Mouse (Mus musculus) liver, embryonic 11.5 days (tissue): Measurements from ENCODE around the gene E130218I03Rik. TPM values are rescaled to one million over a fixed set of nuclear protein-coding genes. Genes with fewer than 3 reads are reported as not detected.
A peak's percentile ranks its signal among the peaks of the same experiment; 100 is the strongest.

Source experiments
- ATAC-seq: fragments of 200-750 bp; cut with Nextera tagmentation; replicated peaks from 2 replicates; pipeline ENCODE4 v1.8.0; 2017; ENCODE audit warnings: moderate number of reproducible peaks, mild to moderate bottlenecking, moderate TSS enrichment, moderate library complexity; ENCODE audit not compliant: low FRiP score
- DNase-seq: peaks from one replicate; pipeline ENCODE4 v3.0.0-alpha.2; 2017; ENCODE audit warnings: low spot score
- H3K27ac ChIP-seq: fragments of 300-500 bp; sonication (generic); 2 replicates; pipeline ENCODE4 v1.5.1; 2014; ENCODE audit warnings: mild to moderate bottlenecking, low read depth, low read length, control low read depth
- H3K27me3 ChIP-seq: fragments of 300-500 bp; sonication (generic); replicated peaks from 2 replicates; pipeline ENCODE4 v1.6.1; 2014; ENCODE audit warnings: low read length, mixed read lengths; ENCODE audit not compliant: control insufficient read depth, insufficient read depth
- H3K36me3 ChIP-seq: fragments of 300-500 bp; sonication (generic); 2 replicates; pipeline ENCODE4 v1.6.1; 2014; ENCODE audit warnings: mild to moderate bottlenecking, low read length, moderate library complexity, mixed read lengths; ENCODE audit not compliant: control insufficient read depth, insufficient read depth
- H3K4me1 ChIP-seq: fragments of 300-500 bp; sonication (generic); replicated peaks from 2 replicates; pipeline ENCODE4 v1.6.1; 2014; ENCODE audit warnings: low read length, mixed read lengths; ENCODE audit not compliant: control insufficient read depth, insufficient read depth
- H3K4me2 ChIP-seq: fragments of 300-500 bp; sonication (generic); 2 replicates; pipeline ENCODE4 v1.6.1; 2014; ENCODE audit warnings: mild to moderate bottlenecking, control low read depth, moderate library complexity
- H3K4me3 ChIP-seq: fragments of 300-500 bp; sonication (generic); 2 replicates; pipeline ENCODE4 v1.5.1; 2014; ENCODE audit warnings: low read depth, low read length, control low read depth
- H3K9ac ChIP-seq: fragments of 300-500 bp; sonication (generic); 2 replicates; pipeline ENCODE4 v1.6.1; 2014; ENCODE audit warnings: low read depth, low read length, control low read depth
- H3K9me3 ChIP-seq: fragments of 300-500 bp; sonication (generic); 2 replicates; pipeline ENCODE4 v1.6.1; 2016; ENCODE audit warnings: low read length, inconsistent platforms, mixed read lengths; ENCODE audit not compliant: control insufficient read depth
- WGBS: fragments of 180-500 bp; shearing (Covaris S2); extraction: QIAGEN DNeasy Blood & Tissue Kit; methylation state at CpG from one replicate; pipeline ENCODE4 v1.1.7; 2014; 5-methylcytosine and 5-hydroxymethylcytosine counted together
- polyA plus RNA-seq: library from polyadenylated mRNA; unstranded; fragments of >200 nt; fragmentation: Nextera tagmentation; extraction: Ambion mirVana; gene quantifications from 2 replicates; pipeline ENCODE4 v1.2.1, GENCODE M21; 2014

The E130218I03Rik gene
- polyA plus RNA-seq, 1 experiment from 2014 or later: 0.52 TPM

DNA sequence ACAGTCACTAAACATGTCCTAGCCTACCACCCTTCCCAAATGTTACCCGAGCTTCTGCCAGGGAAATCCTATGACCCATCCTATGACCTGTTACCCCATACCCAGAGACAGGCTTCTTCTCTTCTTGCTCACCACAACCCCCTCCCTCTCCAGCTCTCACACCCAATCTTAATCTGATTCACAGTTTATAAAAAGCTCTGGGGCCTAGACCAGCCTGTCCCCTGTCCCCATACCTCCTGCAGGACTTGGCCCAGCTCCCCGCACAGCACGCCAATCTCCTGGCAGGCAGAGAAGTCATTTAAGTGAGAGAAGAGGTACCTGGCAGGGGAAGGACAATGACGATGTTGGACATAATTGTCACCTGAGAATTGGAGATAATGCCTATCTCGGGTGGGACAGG is 8.6 kb upstream of the E130218I03Rik start:
- H3K9me3 ChIP-seq: no peaks in the 10 kb centered on the region
- 68% methylated on average over 5 of the region's 5 CpGs for WGBS
- H3K4me1 ChIP-seq: peaks cover 8% of the 10 kb centered on the region
- peaks cover 26% of the 10 kb centered on the region for H3K27me3 ChIP-seq
- H3K36me3 ChIP-seq: no peaks in the 10 kb centered on the region
- no peak overlapping the region for H3K4me3 ChIP-seq
- no peak overlapping the region for H3K9ac ChIP-seq
- no peak overlapping the region for H3K27ac ChIP-seq
- DNase-seq (no peak), ATAC-seq (no peak)
- H3K4me2 ChIP-seq: no peak overlapping the region

DNA sequence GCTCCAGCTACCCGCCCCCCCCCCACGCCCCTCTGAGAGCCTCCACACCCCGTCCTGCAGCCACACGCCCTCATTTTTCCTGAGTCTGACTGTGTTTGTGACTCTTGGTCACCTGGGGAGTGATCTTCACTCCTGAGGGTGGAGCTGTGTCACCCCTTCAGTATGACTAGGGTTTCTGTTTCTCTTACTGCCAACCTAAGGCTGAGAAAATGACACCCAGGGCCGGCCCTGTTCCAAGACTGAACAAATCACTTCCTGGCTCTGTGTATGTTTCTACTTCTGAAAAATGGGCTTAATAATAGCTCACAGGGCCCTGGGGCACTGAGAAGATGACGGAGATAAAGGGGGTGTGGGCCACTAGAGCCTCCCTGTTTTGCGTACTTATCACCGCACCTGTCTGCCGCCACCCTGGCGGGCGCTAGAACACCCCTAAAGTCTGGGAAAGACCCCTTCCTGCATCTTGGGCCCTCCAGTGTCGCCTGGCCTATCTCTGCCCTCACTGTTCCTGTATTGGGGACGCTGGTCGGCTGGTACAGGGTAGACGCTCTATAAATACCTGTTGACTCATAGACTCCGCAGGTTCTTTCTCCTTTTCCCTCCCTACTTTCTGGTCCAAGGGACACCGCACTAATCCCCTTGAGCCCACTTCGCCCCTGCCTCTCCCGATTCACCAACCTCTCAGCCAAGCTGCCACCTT is 5.7 kb upstream of the E130218I03Rik start:
- 23% methylated on average over 19 of the region's 19 CpGs for WGBS
- Histone ChIP-seq H3K9ac (no peak overlapping the region), H3K27ac (no peak overlapping the region), H3K4me2 (peak overlapping the region; percentile 53), H3K4me3 (peak overlapping the region; percentile 23), H3K27me3 (peaks cover 25% of the 10 kb centered on the region), H3K4me1 (peaks cover 8% of the 10 kb centered on the region), H3K36me3 (no peaks in the 10 kb centered on the region), H3K9me3 (no peaks in the 10 kb centered on the region)
- ATAC-seq (no peak), DNase-seq (no peak)

DNA sequence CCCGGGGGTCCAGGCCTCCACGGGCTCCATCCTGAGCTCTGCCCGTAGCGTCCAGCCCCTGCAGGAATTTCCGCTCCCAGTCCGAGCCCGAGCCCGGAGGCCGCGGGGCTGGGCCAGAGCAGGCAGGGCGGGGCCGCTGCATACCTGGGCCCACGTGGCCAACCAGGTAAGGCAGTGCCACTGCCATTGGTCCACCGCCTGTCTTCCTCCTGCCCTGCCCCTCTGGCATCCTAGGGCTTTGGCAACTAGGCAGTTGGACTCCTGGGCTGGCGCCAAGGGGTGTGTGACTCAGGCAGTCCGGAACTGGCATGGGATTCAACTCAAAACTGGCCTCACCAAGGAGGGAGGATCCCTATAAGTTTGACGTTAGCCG is 5.2 kb upstream of the E130218I03Rik start, which contains the start of gene Cnksr1:
Gene Cnksr1, minus strand, starts transcription at position 121 of the 373 bp plus-strand sequence.
- no peaks in the 10 kb centered on the region for H3K36me3 ChIP-seq
- H3K4me3 ChIP-seq: peak within 1 kb of the TSS; percentile 23
- H3K9ac ChIP-seq: no peak within 1 kb of the TSS
- DNase-seq (no peak), ATAC-seq (no peak)
- H3K4me1 ChIP-seq: peaks cover 8% of the 10 kb centered on the region
- H3K27me3 ChIP-seq: peaks cover 21% of the 10 kb centered on the region
- no peak within 1 kb of the TSS for H3K27ac ChIP-seq
- H3K4me2 ChIP-seq: peak within 1 kb of the TSS; percentile 53
- WGBS: 4% methylated on average over 18 of the region's 18 CpGs
- H3K9me3 ChIP-seq: no peaks in the 10 kb centered on the region

DNA sequence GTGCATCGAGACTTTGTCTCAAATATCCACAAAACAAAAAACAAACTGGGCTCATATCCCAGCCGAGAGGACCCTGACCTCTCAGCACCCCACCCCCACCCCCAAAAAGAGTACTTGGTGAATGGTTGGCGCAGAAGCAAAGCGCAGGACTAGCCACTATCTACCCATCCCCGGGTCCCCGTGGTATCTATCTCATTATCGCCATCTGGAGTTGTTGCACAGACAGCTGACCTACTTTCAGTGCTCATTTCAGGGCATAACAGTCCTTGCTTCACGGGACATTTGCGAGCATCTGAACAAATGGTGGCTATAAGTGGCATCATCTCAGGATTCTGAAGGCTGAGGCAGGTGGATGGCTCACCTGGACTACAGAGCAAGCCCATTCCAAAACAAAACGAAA is 4.8 kb upstream of the E130218I03Rik start:
- peaks cover 8% of the 10 kb centered on the region for H3K4me1 ChIP-seq
- H3K9me3 ChIP-seq: no peaks in the 10 kb centered on the region
- no peak overlapping the region for H3K27ac ChIP-seq
- no peaks in the 10 kb centered on the region for H3K36me3 ChIP-seq
- peaks cover 21% of the 10 kb centered on the region for H3K27me3 ChIP-seq
- no peak for ATAC-seq
- H3K4me3 ChIP-seq: peak overlapping the region; percentile 23; the same call in 1 of the 2 replicates
- 12% methylated on average over 10 of the region's 10 CpGs for WGBS
- no peak overlapping the region for H3K9ac ChIP-seq
- DNase-seq: no peak
- H3K4me2 ChIP-seq: peak overlapping the region; percentile 53

DNA sequence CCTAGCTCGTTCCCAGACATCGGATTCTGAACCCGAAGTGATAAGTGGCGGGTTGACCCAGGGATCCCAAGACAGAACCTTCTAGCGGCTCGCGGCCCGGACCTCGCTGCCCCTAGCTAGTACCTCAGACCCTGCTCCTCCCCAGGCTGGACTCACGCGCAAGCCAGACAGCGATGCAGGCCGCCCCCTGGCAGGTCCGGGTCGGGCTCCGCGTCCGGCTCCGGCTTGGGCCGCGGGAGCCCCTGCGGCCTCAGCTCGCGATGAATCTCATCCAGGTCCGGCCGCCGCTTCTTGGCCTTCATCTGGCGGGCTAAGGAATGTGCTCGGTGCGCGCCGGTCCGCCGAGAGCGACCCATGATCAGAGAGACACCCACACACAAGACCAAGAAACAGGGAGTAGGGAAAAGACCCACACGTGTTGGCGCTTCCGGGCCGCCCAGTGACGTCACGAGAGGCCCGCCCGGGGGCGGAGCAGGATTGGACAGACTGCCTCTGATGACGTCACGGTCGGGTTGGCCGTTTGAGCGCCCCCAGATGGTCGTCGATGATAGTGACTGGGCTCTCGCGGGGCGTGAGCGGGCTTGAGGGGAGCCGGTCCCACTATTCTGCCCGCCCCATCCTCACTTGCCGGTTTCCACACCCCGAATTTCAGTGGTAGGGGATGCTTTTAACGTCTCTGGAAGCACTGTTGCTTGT is 1.8 kb downstream of the E130218I03Rik start, which contains the start of gene Zfp593:
Gene Zfp593, minus strand, starts transcription at position 445 of the 696 bp plus-strand sequence.
- Histone ChIP-seq H3K9ac (peak within 1 kb of the TSS; percentile 85), H3K4me1 (peaks cover 22% of the 10 kb centered on the region), H3K9me3 (no peaks in the 10 kb centered on the region), H3K4me2 (peak within 1 kb of the TSS; percentile 69), H3K27ac (no peak within 1 kb of the TSS), H3K27me3 (peaks cover 42% of the 10 kb centered on the region), H3K4me3 (peak within 1 kb of the TSS; percentile 85), H3K36me3 (no peaks in the 10 kb centered on the region)
- peak; percentile 96 for DNase-seq
- ATAC-seq: peak; percentile 75
- WGBS: under 1% methylated on average over 60 of the region's 60 CpGs

DNA sequence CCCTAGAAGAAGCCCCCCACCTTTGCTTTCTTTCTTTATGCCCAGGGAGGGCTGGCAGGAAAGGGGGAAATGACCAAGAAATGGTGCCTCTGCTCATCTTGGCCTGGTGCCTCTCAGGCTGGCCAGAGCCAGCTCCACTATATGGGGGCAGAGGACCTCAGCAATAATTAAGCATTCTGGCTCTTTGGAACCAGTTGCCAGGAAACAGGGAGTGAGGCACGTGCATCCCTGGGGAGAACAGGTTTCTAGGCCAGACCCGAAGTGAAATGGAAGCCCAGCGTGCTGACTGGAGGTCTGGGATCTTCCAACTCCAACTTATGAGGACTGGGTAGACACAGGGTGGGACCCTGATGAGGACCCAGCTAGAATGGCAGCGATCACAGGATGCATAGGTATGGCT is 2.8 kb downstream of the E130218I03Rik start:
- Histone ChIP-seq H3K27me3 (peaks cover 52% of the 10 kb centered on the region), H3K4me3 (no peak overlapping the region), H3K9ac (no peak overlapping the region), H3K9me3 (no peaks in the 10 kb centered on the region), H3K4me1 (peaks cover 29% of the 10 kb centered on the region), H3K27ac (no peak overlapping the region), H3K36me3 (no peaks in the 10 kb centered on the region), H3K4me2 (no peak overlapping the region)
- ATAC-seq: no peak
- 63% methylated on average over 4 of the region's 4 CpGs for WGBS
- no peak for DNase-seq

DNA sequence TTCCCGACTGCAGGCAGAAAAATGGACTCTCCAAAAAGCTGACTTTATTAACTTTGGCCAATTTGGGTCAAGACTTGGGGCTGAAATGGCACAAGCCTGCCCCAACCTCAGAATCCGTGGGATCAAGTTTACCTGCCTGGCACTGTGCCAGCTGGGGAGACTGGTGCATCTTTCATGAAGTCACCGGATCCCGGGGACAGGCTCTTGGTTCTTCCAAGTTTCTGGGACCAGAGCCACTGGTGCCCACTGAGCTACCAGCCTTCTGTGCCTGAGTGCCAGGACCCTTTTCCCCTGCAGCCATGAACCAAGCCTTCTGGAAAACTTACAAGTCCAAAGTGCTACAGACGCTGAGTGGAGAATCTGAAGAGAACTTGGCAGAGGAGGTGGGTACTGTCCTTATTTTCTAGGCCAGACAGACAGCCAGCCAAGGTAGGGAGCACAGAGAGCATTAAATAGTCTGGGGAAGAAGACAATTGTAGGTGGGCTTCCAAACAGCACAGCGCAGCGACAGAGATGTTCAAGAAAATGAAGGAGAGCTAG is 3.3 kb downstream of the E130218I03Rik start, which contains the start of gene Gm30191:
Gene Gm30191, plus strand, starts transcription at position 217 of the 540 bp plus-strand sequence.
- no peaks in the 10 kb centered on the region for H3K36me3 ChIP-seq
- H3K27ac ChIP-seq: no peak within 1 kb of the TSS
- WGBS: 71% methylated on average over 7 of the region's 7 CpGs

DNA sequence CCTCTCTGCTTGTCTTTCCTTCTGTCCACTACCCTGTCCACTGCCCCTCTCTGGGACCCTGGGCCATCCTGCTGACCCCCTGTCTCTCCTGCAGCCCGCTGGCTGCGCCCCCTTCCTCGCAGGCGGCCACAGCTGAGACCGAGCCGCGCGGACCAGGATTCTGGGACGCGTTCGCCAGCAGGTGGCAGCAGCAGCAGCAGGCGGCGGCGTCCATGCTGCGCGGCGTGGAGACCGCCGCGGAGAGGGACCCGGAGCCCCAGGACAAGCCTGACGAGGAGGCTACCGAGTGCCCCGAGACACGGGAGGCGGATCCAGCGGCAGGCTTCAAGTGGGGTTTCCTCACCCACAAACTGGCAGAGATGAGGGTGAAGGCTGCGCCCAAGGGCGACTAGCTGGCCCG is 6.2 kb downstream of the E130218I03Rik start:
- peaks cover 41% of the 10 kb centered on the region for H3K4me1 ChIP-seq
- peak overlapping the region; percentile 56 for H3K9ac ChIP-seq
- peak overlapping the region; percentile 46 for H3K4me3 ChIP-seq
- no peaks in the 10 kb centered on the region for H3K9me3 ChIP-seq
- no peaks in the 10 kb centered on the region for H3K36me3 ChIP-seq
- peaks cover 86% of the 10 kb centered on the region for H3K27me3 ChIP-seq
- ATAC-seq (peak; percentile 32), DNase-seq (peak; percentile 78)
- 2% methylated on average over 30 of the region's 30 CpGs for WGBS
- H3K27ac ChIP-seq: no peak overlapping the region
- peak overlapping the region; percentile 73 for H3K4me2 ChIP-seq

More for the DNA sequence above, 3.3 kb downstream of the E130218I03Rik start, which contains the start of gene Gm30191:
- ATAC-seq (no peak), DNase-seq (no peak)
- H3K4me2 ChIP-seq: peak within 1 kb of the TSS; percentile 69
- H3K27me3 ChIP-seq: peaks cover 57% of the 10 kb centered on the region
- peaks cover 35% of the 10 kb centered on the region for H3K4me1 ChIP-seq
- H3K9me3 ChIP-seq: no peaks in the 10 kb centered on the region
- H3K9ac ChIP-seq: 0 out of 2 replicates have a peak within 1 kb of the TSS, but pooled peaks have one; percentile 12
- peak within 1 kb of the TSS; percentile 85 for H3K4me3 ChIP-seq
